Mouse (Mus musculus): Measurements from ENCODE around the gene Polr1d. TPM values are rescaled to one million over a fixed set of nuclear protein-coding genes. Genes with fewer than 3 reads are reported as not detected.

Gene Polr1d
- total RNA-seq (2023): 137 TPM

DNA sequence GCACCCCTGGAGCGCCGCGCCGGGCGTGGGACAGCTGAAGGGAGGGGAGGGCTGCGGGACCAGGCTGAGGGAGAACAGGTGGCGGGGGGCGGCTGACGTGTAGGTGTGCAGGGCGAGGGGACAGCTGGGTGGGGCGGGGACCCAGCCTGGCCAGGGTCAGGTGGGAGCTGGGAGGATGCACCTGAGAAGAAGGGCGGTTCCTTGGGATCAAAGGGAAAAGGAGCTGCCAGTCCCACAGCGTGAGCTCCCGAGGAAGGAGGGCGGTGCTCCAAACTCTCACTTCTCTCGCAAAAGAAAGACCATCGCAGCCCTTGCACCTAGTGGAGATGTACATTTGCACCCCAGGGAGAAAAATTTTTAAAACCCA, at the start of gene Polr1d:
TSS of gene Polr1d (plus strand) at position 252 of the 367 bp plus-strand sequence.

DNA sequence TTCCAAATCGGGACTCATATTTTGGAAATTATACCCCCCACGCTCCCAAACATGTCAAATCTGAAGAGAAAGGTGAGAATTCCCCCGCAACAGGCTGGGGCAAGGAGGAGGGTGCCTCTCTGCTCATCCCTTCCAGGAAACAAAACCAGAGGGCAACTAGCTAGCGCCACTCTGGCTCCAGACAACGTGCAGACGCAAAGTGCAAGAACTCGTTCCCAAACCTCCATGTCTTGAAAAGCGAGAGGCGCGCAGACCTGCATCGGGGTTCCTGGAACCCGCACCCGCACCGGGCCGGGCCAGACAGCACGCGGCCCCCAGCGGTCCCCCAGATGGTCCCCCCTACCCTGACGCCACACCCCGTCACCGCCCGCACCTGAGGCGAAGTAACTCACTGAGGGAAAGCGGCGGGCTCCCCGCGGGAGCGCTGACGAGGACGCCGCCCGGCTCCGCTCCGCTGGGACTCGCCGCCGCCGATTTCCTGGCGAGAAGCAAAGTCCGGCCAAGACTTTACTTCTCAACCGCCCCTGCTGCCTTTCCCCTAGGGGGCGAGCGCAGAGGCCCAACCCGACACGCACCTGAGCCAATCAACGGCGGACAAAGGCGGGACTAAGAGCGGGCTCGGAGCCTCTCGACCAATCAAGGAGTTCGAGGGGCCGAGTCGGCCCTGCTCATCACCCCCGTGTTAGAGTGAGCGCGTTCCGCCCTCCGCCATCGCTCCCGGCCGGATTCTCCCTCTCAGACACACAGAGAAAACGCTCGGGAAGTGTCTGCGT, 638 bp upstream of the Polr1d start, which contains the start of gene Lnx2:
TSS of gene Lnx2 (minus strand) at position 561 of the 773 bp plus-strand sequence.

Other genes starting within 250 kb of the Polr1d start
- gene Rpl21, start 244.2 kb upstream of the Polr1d start, total RNA-seq (2023): 1,059 TPM
- 0.82 TPM for gene Rasl11a, start 232.0 kb upstream of the Polr1d start, total RNA-seq (2023)
- gene Gtf3a, start 128.4 kb upstream of the Polr1d start, total RNA-seq (2023): 33.5 TPM
- 17.5 TPM for gene Mtif3, start 113.2 kb upstream of the Polr1d start, total RNA-seq (2023)
- 19.2 TPM for gene Lnx2, start 464 bp upstream of the Polr1d start, total RNA-seq (2023)
- gene Gsx1, start 111.6 kb downstream of the Polr1d start, total RNA-seq (2023): 0.32 TPM
- gene Pdx1, start 192.9 kb downstream of the Polr1d start, total RNA-seq (2023): not detected
- not detected for gene Cdx2, start 230.2 kb downstream of the Polr1d start, total RNA-seq (2023)
- gene Urad, start 245.4 kb downstream of the Polr1d start, total RNA-seq (2023): not detected

All from CD4-positive naive resting alpha-beta T cell, adult 76 days (primary cell).